Mouse (Mus musculus) liver, embryonic 14.5 days (tissue): ENCODE results near the gene Pak6. TPM values are rescaled to one million over a fixed set of nuclear protein-coding genes. Genes with fewer than 3 reads are reported as not detected.
A peak's percentile ranks its signal among the peaks of the same experiment; 100 is the strongest.

Experiments
- ATAC-seq: fragments of 200-750 bp; cut with Nextera tagmentation; 2 replicates; pipeline ENCODE4 v1.8.0; 2017; ENCODE audit warnings: moderate number of reproducible peaks, mild to moderate bottlenecking, moderate library complexity; ENCODE audit not compliant: insufficient read depth
- DNase-seq, 3 experiments: peaks; one replicate each; pipeline ENCODE4 v3.0.0-alpha.2; 2012 to 2013; ENCODE audit warnings: low read depth in 3 of 3, low spot score in 3 of 3
- H3K27ac ChIP-seq: fragments of 300-500 bp; sonication (generic); 2 replicates; pipeline ENCODE4 v1.5.1; 2014; ENCODE audit warnings: moderate library complexity, mild to moderate bottlenecking, control low read depth, inconsistent platforms
- H3K27me3 ChIP-seq: fragments of 300-500 bp; sonication (generic); 2 replicates; pipeline ENCODE4 v1.6.1; 2014; ENCODE audit warnings: mild to moderate bottlenecking, low read length, moderate library complexity; ENCODE audit not compliant: control insufficient read depth, insufficient read depth
- H3K36me3 ChIP-seq: fragments of 300-500 bp; sonication (generic); replicated peaks from 2 replicates; pipeline ENCODE4 v1.6.1; 2014; ENCODE audit warnings: low read depth; ENCODE audit not compliant: control insufficient read depth, insufficient read depth
- H3K4me1 ChIP-seq, 2 experiments: fragments of 200-500 bp in 1 of 2; fragments of 300-500 bp in 1 of 2; sonication (generic) in 1 of 2; replicated peaks; 2 replicates each; pipeline ENCODE4 v1.6.1; 2012 to 2014; ENCODE audit warnings: antibody characterized with exemption in 1 of 2, inconsistent platforms in 1 of 2, low read length in 1 of 2; ENCODE audit not compliant: control insufficient read depth in 2 of 2, insufficient read depth in 2 of 2
- H3K4me2 ChIP-seq: fragments of 300-500 bp; sonication (generic); 2 replicates; pipeline ENCODE4 v1.6.1; 2014; ENCODE audit warnings: low read depth, mild to moderate bottlenecking, control low read depth, moderate library complexity
- H3K4me3 ChIP-seq, 2 experiments: fragments of 200-500 bp in 1 of 2; fragments of 300-500 bp in 1 of 2; sonication (generic) in 1 of 2; 2 replicates each; pipeline ENCODE4 v1.5.1; 2012 to 2014; ENCODE audit warnings: low read depth in 2 of 2, low read length in 2 of 2, mild to moderate bottlenecking in 2 of 2, control low read depth in 1 of 2, inconsistent platforms in 1 of 2, moderate library complexity in 1 of 2; ENCODE audit not compliant: insufficient read depth in 1 of 2
- H3K9ac ChIP-seq: fragments of 300-500 bp; sonication (generic); replicated peaks from 2 replicates; pipeline ENCODE4 v1.6.1; 2014; ENCODE audit warnings: mild to moderate bottlenecking, control low read depth, moderate library complexity
- H3K9me3 ChIP-seq: fragments of 300-500 bp; sonication (generic); 2 replicates; pipeline ENCODE4 v1.6.1; 2016; ENCODE audit warnings: low read length, mixed read lengths; ENCODE audit not compliant: control insufficient read depth
- CTCF ChIP-seq: IDR thresholded peaks from 2 replicates; pipeline ENCODE4 v1.5.1; 2016; ENCODE audit warnings: antibody characterized with exemption, low read depth, control low read depth
- EP300 ChIP-seq: IDR thresholded peaks from 2 replicates; pipeline ENCODE4 v1.6.1; 2016; ENCODE audit warnings: antibody characterized with exemption, low read depth
- WGBS: fragments of 180-500 bp; shearing (Covaris S2); extraction: QIAGEN DNeasy Blood & Tissue Kit; methylation state at CpG from one replicate; pipeline ENCODE4 v1.1.7; 2014; ENCODE audit not compliant: insufficient replicate concordance; 5-methylcytosine and 5-hydroxymethylcytosine counted together
- polyA plus RNA-seq, 2 experiments: library from polyadenylated mRNA; depleted of rRNA in 1 of 2; stranded (reverse) in 1 of 2; unstranded in 1 of 2; fragments of >200 nt; fragmentation: Nextera tagmentation in 1 of 2; extraction: Ambion mirVana in 1 of 2; gene quantifications; 2 replicates each; pipeline versions ENCODE4 v1.2.1 to v1.2.3; 2012 to 2014

Gene Pak6
- polyA plus RNA-seq, 2 experiments, result 0.17 to 0.48 TPM

- no peak for ATAC-seq
- DNase-seq, result no peak
Measured at GRCm38 (mm10) chr2:118716677-118717076, 53.6 kb downstream of the Pak6 start.

DNA sequence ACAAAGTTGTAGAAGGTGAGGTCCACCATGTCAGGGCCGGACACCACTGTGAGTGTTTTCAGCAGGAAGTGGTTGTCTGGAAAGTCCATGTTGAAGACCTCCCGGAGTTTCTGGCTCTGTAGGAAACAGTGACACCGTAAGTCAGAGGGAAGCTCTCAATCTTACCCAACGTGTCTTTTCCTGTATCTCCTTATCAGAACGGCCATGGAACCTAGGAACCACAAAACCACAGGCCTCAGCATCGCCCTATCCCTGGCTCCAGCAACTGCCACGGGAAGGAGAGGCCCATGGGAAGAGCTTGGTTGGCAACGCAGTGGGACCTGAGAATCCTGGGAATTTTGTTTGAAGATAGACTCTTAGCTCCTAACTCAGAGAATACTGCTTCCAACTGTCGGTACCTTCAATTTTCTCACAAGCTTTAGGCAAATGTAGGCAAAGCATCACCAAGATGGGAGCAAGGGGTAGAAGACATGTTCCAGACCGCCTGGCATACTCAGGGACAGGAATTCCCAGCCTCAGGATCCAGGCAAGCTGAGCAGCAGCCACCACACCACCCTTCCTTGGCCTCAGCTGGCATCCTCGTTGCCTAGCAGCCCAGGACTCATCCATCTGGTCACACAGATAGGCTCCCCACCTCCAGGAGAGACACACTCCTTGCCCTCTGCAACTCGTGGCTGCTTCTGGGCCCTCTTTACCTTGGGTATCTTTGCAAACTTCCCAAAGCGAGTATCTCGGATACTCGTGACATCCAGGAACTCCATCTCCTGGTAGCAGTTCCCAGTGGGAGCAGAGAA lies 60.8 kb downstream of the Pak6 start:
- H3K9ac ChIP-seq, result no peak overlapping the region
- no peaks in the 10 kb centered on the region for H3K9me3 ChIP-seq
- no peaks in the 10 kb centered on the region for H3K36me3 ChIP-seq
- H3K4me3 ChIP-seq, result no peak overlapping the region
- no peak for TF ChIP-seq CTCF
- TF ChIP-seq EP300, result no peak
- H3K4me1 ChIP-seq, result peaks cover 0 to 9% of the 10 kb centered on the region in 2 experiments; a peak in 2 of 4 replicates
- H3K4me2 ChIP-seq, result no peak overlapping the region
- DNase-seq, result no peak
- ATAC-seq, result peak; percentile 72
- no peaks in the 10 kb centered on the region for H3K27me3 ChIP-seq
- H3K27ac ChIP-seq, result no peak overlapping the region
- WGBS, result 23% methylated on average over 15 of the region's 15 CpGs

More at GRCm38 (mm10) chr2:118716677-118717076, 53.6 kb downstream of the Pak6 start:
- Histone ChIP-seq H3K4me1 (no peaks in the 10 kb centered on the region), H3K9ac (no peak overlapping the region), H3K4me2 (no peak overlapping the region), H3K9me3 (no peaks in the 10 kb centered on the region), H3K27ac (no peak overlapping the region), H3K36me3 (no peaks in the 10 kb centered on the region), H3K27me3 (no peaks in the 10 kb centered on the region; the same call in none of the 2 replicates), H3K4me3 (no peak overlapping the region)
- TF ChIP-seq EP300 (no peak), CTCF (no peak)
- WGBS, result 61% methylated on average over 5 of the region's 5 CpGs

DNA sequence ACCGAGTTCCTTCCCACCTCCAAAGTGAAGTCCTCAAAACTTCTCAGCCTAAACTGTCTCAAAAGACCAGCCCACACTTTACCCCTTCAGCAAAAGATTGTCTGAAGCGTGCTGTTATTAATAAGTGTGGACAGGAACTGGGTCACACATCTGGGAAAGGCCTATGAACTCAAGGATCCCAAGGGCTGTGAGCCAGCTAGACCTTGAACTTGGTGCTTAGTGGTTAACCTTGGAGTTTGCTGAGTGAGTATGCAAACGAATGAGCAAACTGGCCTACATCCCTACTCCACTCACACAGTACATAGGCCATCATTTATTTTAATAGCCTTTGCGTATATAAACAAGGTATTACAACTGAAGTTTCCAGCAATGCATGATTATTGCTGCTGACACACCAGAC lies 62.4 kb downstream of the Pak6 start:
- Histone ChIP-seq H3K36me3 (no peaks in the 10 kb centered on the region), H3K4me3 (no peak overlapping the region), H3K9ac (no peak overlapping the region), H3K4me1 (peaks cover 0 to 13% of the 10 kb centered on the region in 2 experiments; a peak in 2 of 4 replicates), H3K9me3 (no peaks in the 10 kb centered on the region), H3K27me3 (no peaks in the 10 kb centered on the region), H3K4me2 (no peak overlapping the region), H3K27ac (no peak overlapping the region)
- 64% methylated on average over 4 of the region's 4 CpGs for WGBS
- no peak for ATAC-seq
- no peak for DNase-seq
- TF ChIP-seq EP300 (no peak), CTCF (no peak)

DNA sequence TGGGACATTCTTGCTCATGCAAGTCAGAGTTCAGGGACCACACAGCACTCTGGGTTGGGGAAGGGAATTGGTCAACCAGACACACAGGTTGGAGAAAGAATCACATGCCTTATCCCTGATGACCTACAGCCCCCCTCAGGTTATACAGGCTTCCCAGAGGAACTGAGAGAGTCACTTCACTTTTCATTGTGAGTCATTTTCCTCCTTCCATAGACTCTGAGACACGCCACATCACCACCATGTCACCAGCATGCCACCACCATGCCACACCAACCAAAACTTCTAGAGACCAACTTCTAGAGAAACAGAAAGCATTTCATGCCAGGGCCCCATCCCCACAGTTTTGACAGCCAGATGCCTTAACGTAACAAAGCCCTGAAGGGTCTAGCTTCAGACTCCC lies 63.8 kb downstream of the Pak6 start:
- H3K4me3 ChIP-seq, result no peak overlapping the region
- no peaks in the 10 kb centered on the region for H3K9me3 ChIP-seq
- no peak overlapping the region for H3K27ac ChIP-seq
- H3K27me3 ChIP-seq, result no peaks in the 10 kb centered on the region
- no peak for TF ChIP-seq CTCF
- no peak for TF ChIP-seq EP300
- H3K4me2 ChIP-seq, result peak overlapping the region; percentile 27; the same call in 1 of the 2 replicates
- 51% methylated on average over 2 of the region's 2 CpGs for WGBS
- H3K36me3 ChIP-seq, result no peaks in the 10 kb centered on the region
- no peak overlapping the region for H3K9ac ChIP-seq
- no peak for ATAC-seq
- peaks cover 0 to 13% of the 10 kb centered on the region in 2 experiments; a peak in 2 of 4 replicates for H3K4me1 ChIP-seq
- DNase-seq, result no peak

- Histone ChIP-seq H3K4me1 (peaks cover 0 to 13% of the 10 kb centered on the region in 2 experiments; a peak in 2 of 4 replicates), H3K27ac (no peak overlapping the region), H3K27me3 (no peaks in the 10 kb centered on the region), H3K9me3 (no peaks in the 10 kb centered on the region), H3K9ac (no peak overlapping the region), H3K36me3 (no peaks in the 10 kb centered on the region), H3K4me3 (peak overlapping the region; percentile 22 to 38; a peak in 3 of 4 replicates), H3K4me2 (peak overlapping the region; percentile 7)
- ATAC-seq (no peak; the same call in 1 of the 2 replicates), DNase-seq (no peak)
- no peak for TF ChIP-seq CTCF
- no peak for TF ChIP-seq EP300
- 6% methylated on average over 9 of the region's 9 CpGs for WGBS
Measured at GRCm38 (mm10) chr2:118727911-118728310, 64.8 kb downstream of the Pak6 start.
